Comparison of ENCODE assay signal across 11 mouse cellular contexts in genomic region chr17:34949553-34949969, GRCm38 (mm10). TPM values are rescaled to one million over a fixed set of nuclear protein-coding genes. Genes with fewer than 3 reads are reported as not detected.
DNase-seq lines count a peak whose midpoint lies in the region; ATAC-seq and TF ChIP-seq lines count a peak whose summit lies in the region.
"Had no signal": no experiment of that assay in that cellular context is flagged by ENCODE, and none has a peak within 500 bp of the region (broad histone marks: within the 10 kb centered on the region; RNA-seq: fewer than 3 reads in every experiment).

No protein-coding gene starts in this region.

- H3K9ac ChIP-seq in forebrain, embryonic 12.5 days = no peak overlapping the region
- H3K9ac ChIP-seq in forebrain, embryonic 14.5 days (ENCODE audit: low read length) = no peak overlapping the region
- H3K9ac ChIP-seq in midbrain, embryonic 14.5 days (replicated peaks; ENCODE audit: low read length) = no peak overlapping the region; the same call in 1 of the 2 replicates
- no peak overlapping the region for H3K9ac ChIP-seq in midbrain, embryonic 13.5 days (replicated peaks)
- no peak overlapping the region for H3K9ac ChIP-seq in intestine, postnatal 0 days (ENCODE audit: low read depth, low read length)

- no peak for DNase-seq in forebrain, embryonic 14.5 days (ENCODE audit: low spot score)
- DNase-seq in midbrain, embryonic 14.5 days = no peak
- no peak for DNase-seq in Muller cell, postnatal 12 days (ENCODE audit: inconsistent ontology term)
- DNase-seq: adrenal gland, adult 8-10 months; cerebellum, postnatal 36 days had no signal

- no peak for TF ChIP-seq POLR2A in small intestine, adult 2 months (IDR thresholded peaks at IDR 0.05; ENCODE audit: low read depth, low read length)

- H3K36me3 ChIP-seq in forebrain, embryonic 12.5 days (replicated peaks) = peaks cover 18% of the 10 kb centered on the region
- H3K36me3 ChIP-seq in forebrain, embryonic 14.5 days (ENCODE audit: control insufficient read depth, insufficient read depth, low read length) = peaks cover 34% of the 10 kb centered on the region
- H3K36me3 ChIP-seq in midbrain, embryonic 14.5 days (ENCODE audit: control insufficient read depth, insufficient read depth, low read length) = peaks cover 25% of the 10 kb centered on the region
- peaks cover 17% of the 10 kb centered on the region for H3K36me3 ChIP-seq in midbrain, embryonic 13.5 days
- H3K36me3 ChIP-seq in intestine, postnatal 0 days (ENCODE audit: control insufficient read depth, insufficient read depth) = 0 out of 2 replicates have a peak, but pooled peaks cover 6% of the 10 kb centered on the region
- H3K36me3 ChIP-seq in small intestine, adult 2 months (ENCODE audit: control insufficient read depth, insufficient read depth, low read length) = peaks cover 6% of the 10 kb centered on the region

- no peak for TF ChIP-seq CTCF in intestine, postnatal 0 days (IDR thresholded peaks at IDR 0.05; ENCODE audit: low read depth)
- no peak for TF ChIP-seq CTCF in small intestine, adult 2 months (IDR thresholded peaks at IDR 0.05; ENCODE audit: extremely low read depth, insufficient read length, insufficient replicate concordance, low read depth, low read length)

- peaks cover 3% of the 10 kb centered on the region; the same call in 1 of the 2 replicates for H3K27me3 ChIP-seq in forebrain, embryonic 12.5 days
- no peaks in the 10 kb centered on the region for H3K27me3 ChIP-seq in forebrain, embryonic 14.5 days (replicated peaks; ENCODE audit: control insufficient read depth, insufficient read depth, low read length)
- no peaks in the 10 kb centered on the region for H3K27me3 ChIP-seq in midbrain, embryonic 14.5 days (ENCODE audit: control insufficient read depth, insufficient read depth, low read length)
- peaks cover under 1% of the 10 kb centered on the region; the same call in 1 of the 2 replicates for H3K27me3 ChIP-seq in midbrain, embryonic 13.5 days
- no peaks in the 10 kb centered on the region for H3K27me3 ChIP-seq in intestine, postnatal 0 days (replicated peaks; ENCODE audit: control insufficient read depth, insufficient read depth, low read length)
- no peaks in the 10 kb centered on the region for H3K27me3 ChIP-seq in small intestine, adult 2 months (ENCODE audit: control insufficient read depth, insufficient read depth, low read length)

- 35% methylated on average over 4 of the region's 4 CpGs for WGBS in forebrain, embryonic 12.5 days
- 30% methylated on average over 4 of the region's 4 CpGs for WGBS in forebrain, embryonic 14.5 days
- 42% methylated on average over 4 of the region's 4 CpGs for WGBS in midbrain, embryonic 14.5 days
- WGBS in midbrain, embryonic 13.5 days = 39% methylated on average over 4 of the region's 4 CpGs
- 45% methylated on average over 4 of the region's 4 CpGs for WGBS in intestine, postnatal 0 days
- 55% methylated on average over 4 of the region's 4 CpGs for WGBS in small intestine, adult 2 months

- no peak for ATAC-seq in forebrain, embryonic 12.5 days (ENCODE audit: low FRiP score)
- no peak for ATAC-seq in forebrain, embryonic 14.5 days
- no peak for ATAC-seq in midbrain, embryonic 14.5 days (ENCODE audit: low FRiP score, low TSS enrichment)
- no peak for ATAC-seq in midbrain, embryonic 13.5 days
- no peak for ATAC-seq in intestine, postnatal 0 days
- ATAC-seq in cerebellum, adult (ENCODE audit: insufficient number of reproducible peaks, low FRiP score, low TSS enrichment) = no peak

- H3K4me3 ChIP-seq in forebrain, embryonic 12.5 days (replicated peaks) = 0 out of 2 replicates have a peak overlapping the region, but pooled peaks have one; percentile 95
- no peak overlapping the region for H3K4me3 ChIP-seq in forebrain, embryonic 14.5 days (ENCODE audit: low read depth, low read length)
- no peak overlapping the region for H3K4me3 ChIP-seq in midbrain, embryonic 14.5 days (replicated peaks; ENCODE audit: low read depth, low read length)
- H3K4me3 ChIP-seq in midbrain, embryonic 13.5 days (replicated peaks) = no peak overlapping the region
- H3K4me3 ChIP-seq in intestine, postnatal 0 days (ENCODE audit: low read depth, low read length) = no peak overlapping the region
- H3K4me3 ChIP-seq in small intestine, adult 2 months (ENCODE audit: low read depth, low read length) = no peak overlapping the region

- H3K4me2 ChIP-seq in forebrain, embryonic 12.5 days = 0 out of 2 replicates have a peak overlapping the region, but pooled peaks have one; percentile 73
- H3K4me2 ChIP-seq in forebrain, embryonic 14.5 days (ENCODE audit: low read length) = no peak overlapping the region; the same call in 1 of the 2 replicates
- 0 out of 2 replicates have a peak overlapping the region, but pooled peaks have one; percentile 7 for H3K4me2 ChIP-seq in midbrain, embryonic 14.5 days (ENCODE audit: low read length)
- H3K4me2 ChIP-seq in midbrain, embryonic 13.5 days (replicated peaks) = no peak overlapping the region
- 0 out of 2 replicates have a peak overlapping the region, but pooled peaks have one; percentile 17 for H3K4me2 ChIP-seq in intestine, postnatal 0 days (replicated peaks; ENCODE audit: low read depth)

- H3K27ac ChIP-seq in forebrain, embryonic 12.5 days = peak overlapping the region; percentile 62
- H3K27ac ChIP-seq in forebrain, embryonic 14.5 days (ENCODE audit: low read depth, low read length) = no peak overlapping the region
- no peak overlapping the region for H3K27ac ChIP-seq in midbrain, embryonic 14.5 days (replicated peaks; ENCODE audit: low read depth, low read length)
- no peak overlapping the region for H3K27ac ChIP-seq in midbrain, embryonic 13.5 days
- peak overlapping the region; percentile 88 for H3K27ac ChIP-seq in intestine, postnatal 0 days (ENCODE audit: low read depth, low read length)
- H3K27ac ChIP-seq in small intestine, adult 2 months (ENCODE audit: insufficient read depth, low read depth, low read length) = peak overlapping the region; percentile 92

- no peaks in the 10 kb centered on the region for H3K9me3 ChIP-seq in forebrain, embryonic 12.5 days
- H3K9me3 ChIP-seq in forebrain, embryonic 14.5 days (replicated peaks; ENCODE audit: control insufficient read depth, low read length) = no peaks in the 10 kb centered on the region
- no peaks in the 10 kb centered on the region for H3K9me3 ChIP-seq in midbrain, embryonic 14.5 days (ENCODE audit: control insufficient read depth, low read length)
- no peaks in the 10 kb centered on the region for H3K9me3 ChIP-seq in midbrain, embryonic 13.5 days
- no peaks in the 10 kb centered on the region for H3K9me3 ChIP-seq in intestine, postnatal 0 days (ENCODE audit: control insufficient read depth)

- peaks cover 14% of the 10 kb centered on the region for H3K4me1 ChIP-seq in forebrain, embryonic 12.5 days
- H3K4me1 ChIP-seq in forebrain, embryonic 14.5 days (ENCODE audit: control insufficient read depth, insufficient read depth, low read length) = peaks cover 9% of the 10 kb centered on the region
- H3K4me1 ChIP-seq in midbrain, embryonic 14.5 days (ENCODE audit: control insufficient read depth, insufficient read depth, low read length) = peaks cover 12% of the 10 kb centered on the region
- H3K4me1 ChIP-seq in midbrain, embryonic 13.5 days (replicated peaks) = peaks cover 18% of the 10 kb centered on the region
- no peaks in the 10 kb centered on the region; the same call in 1 of the 2 replicates for H3K4me1 ChIP-seq in intestine, postnatal 0 days (replicated peaks; ENCODE audit: control insufficient read depth, insufficient read depth, low read length)
- peaks cover 17% of the 10 kb centered on the region; the same call in 1 of the 2 replicates for H3K4me1 ChIP-seq in small intestine, adult 2 months (ENCODE audit: control insufficient read depth, insufficient read depth, insufficient read length, low read length)

RNA-seq across cellular contexts. Expression of gene Hspa1b, which starts 9.5 kb away (rescaled TPM):
- 0.11 and 0.21 TPM in 2 replicates for polyA plus RNA-seq in forebrain, embryonic 12.5 days (2016; fragmentation: Nextera tagmentation; extraction: Ambion mirVana)
- polyA plus RNA-seq in forebrain, embryonic 14.5 days (2014; fragmentation: Nextera tagmentation; extraction: Ambion mirVana) = 0.15 TPM in 1 of 2 replicates, not detected in the other
- 0.17 and 0.53 TPM in 2 replicates for polyA plus RNA-seq in midbrain, embryonic 14.5 days (2014; fragmentation: Nextera tagmentation; extraction: Ambion mirVana)
- polyA plus RNA-seq in midbrain, embryonic 13.5 days (2015; fragmentation: Nextera tagmentation; extraction: Ambion mirVana) = 0.10 and 0.11 TPM in 2 replicates
- 0.64 and 1.1 TPM in 2 replicates for polyA plus RNA-seq in intestine, postnatal 0 days (2015; fragmentation: Nextera tagmentation; extraction: Ambion mirVana)
- 17.1 and 19.8 TPM in 2 replicates for polyA plus RNA-seq in small intestine, adult 2 months (2012; rRNA removed)

RNA-seq across cellular contexts. Expression of gene Neu1, which starts 18.5 kb away (rescaled TPM):
- polyA plus RNA-seq in forebrain, embryonic 12.5 days (2016; fragmentation: Nextera tagmentation; extraction: Ambion mirVana) = 16.2 and 16.9 TPM in 2 replicates
- 16.2 and 20.0 TPM in 2 replicates for polyA plus RNA-seq in forebrain, embryonic 14.5 days (2014; fragmentation: Nextera tagmentation; extraction: Ambion mirVana)
- polyA plus RNA-seq in midbrain, embryonic 14.5 days (2014; fragmentation: Nextera tagmentation; extraction: Ambion mirVana) = 25.1 and 28.2 TPM in 2 replicates
- polyA plus RNA-seq in midbrain, embryonic 13.5 days (2015; fragmentation: Nextera tagmentation; extraction: Ambion mirVana) = 25.5 and 25.9 TPM in 2 replicates
- polyA plus RNA-seq in intestine, postnatal 0 days (2015; fragmentation: Nextera tagmentation; extraction: Ambion mirVana) = 522 and 580 TPM in 2 replicates
- 21.2 and 68.8 TPM in 2 replicates for polyA plus RNA-seq in small intestine, adult 2 months (2012; rRNA removed)

RNA-seq across cellular contexts. Expression of gene Gm20481, which starts 20.2 kb away (rescaled TPM):
- polyA plus RNA-seq in forebrain, embryonic 12.5 days (2016; fragmentation: Nextera tagmentation; extraction: Ambion mirVana) = not detected in 2 replicates
- polyA plus RNA-seq in forebrain, embryonic 14.5 days (2014; fragmentation: Nextera tagmentation; extraction: Ambion mirVana) = not detected in 2 replicates
- polyA plus RNA-seq in midbrain, embryonic 14.5 days (2014; fragmentation: Nextera tagmentation; extraction: Ambion mirVana) = 1.1 and 2.3 TPM in 2 replicates
- polyA plus RNA-seq in midbrain, embryonic 13.5 days (2015; fragmentation: Nextera tagmentation; extraction: Ambion mirVana) = not detected in 2 replicates
- polyA plus RNA-seq in intestine, postnatal 0 days (2015; fragmentation: Nextera tagmentation; extraction: Ambion mirVana) = 0.43 TPM in 1 of 2 replicates, not detected in the other
- not detected in 2 replicates for polyA plus RNA-seq in small intestine, adult 2 months (2012; rRNA removed)
- polyA plus RNA-seq: stomach, embryonic 14.5 days had no signal

RNA-seq across cellular contexts. Expression of gene Hspa1a, which starts 22.4 kb away (rescaled TPM):
- 2.0 and 2.3 TPM in 2 replicates for polyA plus RNA-seq in forebrain, embryonic 12.5 days (2016; fragmentation: Nextera tagmentation; extraction: Ambion mirVana)
- polyA plus RNA-seq in forebrain, embryonic 14.5 days (2014; fragmentation: Nextera tagmentation; extraction: Ambion mirVana) = 1.4 and 3.7 TPM in 2 replicates
- 5.6 and 8.1 TPM in 2 replicates for polyA plus RNA-seq in midbrain, embryonic 14.5 days (2014; fragmentation: Nextera tagmentation; extraction: Ambion mirVana)
- 2.8 and 2.9 TPM in 2 replicates for polyA plus RNA-seq in midbrain, embryonic 13.5 days (2015; fragmentation: Nextera tagmentation; extraction: Ambion mirVana)
- polyA plus RNA-seq in intestine, postnatal 0 days (2015; fragmentation: Nextera tagmentation; extraction: Ambion mirVana) = 6.4 and 6.5 TPM in 2 replicates
- 8.9 and 9.3 TPM in 2 replicates for polyA plus RNA-seq in small intestine, adult 2 months (2012; rRNA removed)

RNA-seq across cellular contexts. Expression of gene Hspa1l, which starts 22.9 kb away (rescaled TPM):
- polyA plus RNA-seq in forebrain, embryonic 12.5 days (2016; fragmentation: Nextera tagmentation; extraction: Ambion mirVana) = 1.2 and 1.3 TPM in 2 replicates
- polyA plus RNA-seq in forebrain, embryonic 14.5 days (2014; fragmentation: Nextera tagmentation; extraction: Ambion mirVana) = 1.3 and 1.4 TPM in 2 replicates
- 1.6 and 2.3 TPM in 2 replicates for polyA plus RNA-seq in midbrain, embryonic 14.5 days (2014; fragmentation: Nextera tagmentation; extraction: Ambion mirVana)
- 0.55 and 1.5 TPM in 2 replicates for polyA plus RNA-seq in midbrain, embryonic 13.5 days (2015; fragmentation: Nextera tagmentation; extraction: Ambion mirVana)
- polyA plus RNA-seq in intestine, postnatal 0 days (2015; fragmentation: Nextera tagmentation; extraction: Ambion mirVana) = 0.22 and 0.25 TPM in 2 replicates
- polyA plus RNA-seq in small intestine, adult 2 months (2012; rRNA removed) = 0.06 and 0.14 TPM in 2 replicates

Comparison
In these comparisons a context has a peak if more than half of its experiments do, and no peak if none do; other contexts are left out.
1. H3K27ac ChIP-seq: peak in forebrain, embryonic 12.5 days (single experiment), intestine, postnatal 0 days (single experiment) and small intestine, adult 2 months (single experiment); none in forebrain, embryonic 14.5 days (single experiment), midbrain, embryonic 14.5 days (single experiment) and midbrain, embryonic 13.5 days (single experiment).
2. H3K4me2 ChIP-seq: peak in forebrain, embryonic 12.5 days (single experiment), midbrain, embryonic 14.5 days (single experiment) and intestine, postnatal 0 days (single experiment); none in forebrain, embryonic 14.5 days (single experiment) and midbrain, embryonic 13.5 days (single experiment).